Mouse (Mus musculus): ENCODE results near the gene Zfp609.

- TF ChIP-seq CTCF (IDR thresholded peaks at IDR 0.05; ENCODE audit: control insufficient read depth, insufficient read depth, insufficient replicate concordance, low read depth, low read length) (no peak), POLR2A (IDR thresholded peaks at IDR 0.05; ENCODE audit: control insufficient read depth, low read depth, low read length) (no peak)
These were observed 51.1 kb downstream of the Zfp609 start for GRCm38 (mm10) chr9:65776137-65776872.

All from testis, adult 2 months (tissue).